Mouse (Mus musculus) spleen, adult 2 months (tissue): ENCODE results near the gene Dus2. TPM values are rescaled to one million over a fixed set of nuclear protein-coding genes. Genes with fewer than 3 reads are reported as not detected.

Source experiments
- DNase-seq, 2 experiments: peaks; one replicate each; pipeline versions ENCODE4 v3.0.0 to v3.0.0-alpha.2; 2012 to 2021; ENCODE audit warnings: low spot score in 2 of 2, low read depth in 1 of 2
- H3K27ac ChIP-seq: fragments of 200-500 bp; 2 replicates; pipeline ENCODE4 v1.5.1; 2012; ENCODE audit warnings: low read length, inconsistent platforms; ENCODE audit not compliant: insufficient read depth
- H3K27me3 ChIP-seq: fragments of 200-500 bp; 2 replicates; pipeline ENCODE4 v1.6.1; 2012; ENCODE audit warnings: mild to moderate bottlenecking, moderate library complexity, low read length, inconsistent platforms; ENCODE audit not compliant: control insufficient read depth, insufficient read depth
- H3K36me3 ChIP-seq: fragments of 200-500 bp; 2 replicates; pipeline ENCODE4 v1.6.1; 2012; ENCODE audit warnings: mild to moderate bottlenecking, low read length, inconsistent platforms; ENCODE audit not compliant: control insufficient read depth, insufficient read depth
- H3K4me1 ChIP-seq: fragments of 200-500 bp; 2 replicates; pipeline ENCODE4 v1.6.1; 2011; ENCODE audit warnings: inconsistent platforms; ENCODE audit not compliant: control insufficient read depth, insufficient read depth, insufficient read length
- H3K4me3 ChIP-seq: fragments of 200-500 bp; 2 replicates; pipeline ENCODE4 v1.5.1; 2011; ENCODE audit warnings: mild to moderate bottlenecking, inconsistent platforms; ENCODE audit not compliant: insufficient read depth, insufficient read length; ENCODE audit errors: extremely low read depth
- CTCF ChIP-seq: fragments of 200-500 bp; IDR thresholded peaks from 2 replicates; pipeline ENCODE4 v1.5.1; 2011; ENCODE audit warnings: mild to moderate bottlenecking, inconsistent platforms; ENCODE audit not compliant: insufficient read depth, insufficient read length, insufficient replicate concordance; ENCODE audit errors: extremely low read depth
- POLR2A ChIP-seq: fragments of 200-500 bp; IDR thresholded peaks from 2 replicates; pipeline ENCODE4 v1.6.1; 2011; ENCODE audit warnings: low read depth, low read length, inconsistent platforms
- WGBS: fragments of 180-500 bp; shearing (Covaris S2); methylation state at CpG from one replicate; pipeline ENCODE4 v1.1.7; 2018; 5-methylcytosine and 5-hydroxymethylcytosine counted together
- polyA plus RNA-seq: library from polyadenylated mRNA; depleted of rRNA; stranded (reverse); fragments of >200 nt; gene quantifications from 2 replicates; pipeline ENCODE4 v1.2.3, GENCODE M21; 2012

Dus2 gene
- polyA plus RNA-seq, 1 experiment: 7.1 TPM

DNA sequence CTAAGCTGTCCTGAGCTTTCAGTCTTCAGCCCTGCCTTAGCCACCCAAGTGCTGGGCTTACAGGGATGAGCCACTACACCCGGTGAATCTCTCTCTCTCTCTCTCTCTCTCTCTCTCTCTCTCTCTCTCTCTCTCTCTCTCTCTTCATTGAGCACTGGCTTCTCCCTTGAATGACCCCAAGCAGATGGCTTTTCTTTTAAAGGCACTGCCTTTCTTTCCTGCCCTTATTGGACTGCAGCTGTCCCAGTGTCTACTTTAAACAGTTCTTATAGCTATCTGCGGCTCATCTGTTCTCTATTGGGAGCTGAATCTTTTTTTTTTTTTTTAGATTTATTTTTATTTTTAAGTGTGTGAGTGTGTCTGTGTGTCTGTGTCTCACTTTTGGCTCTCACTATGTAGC is 51.9 kb downstream of the Dus2 start:
- Histone ChIP-seq H3K27ac (no peak overlapping the region), H3K4me1 (peaks cover 12% of the 10 kb centered on the region; the same call in 1 of the 2 replicates), H3K27me3 (no peaks in the 10 kb centered on the region), H3K4me3 (no peak overlapping the region), H3K36me3 (no peaks in the 10 kb centered on the region)
- WGBS: 70% methylated on average over 2 of the region's 2 CpGs
- no peak for TF ChIP-seq POLR2A
- no peak for TF ChIP-seq CTCF
- no peak for DNase-seq

DNA sequence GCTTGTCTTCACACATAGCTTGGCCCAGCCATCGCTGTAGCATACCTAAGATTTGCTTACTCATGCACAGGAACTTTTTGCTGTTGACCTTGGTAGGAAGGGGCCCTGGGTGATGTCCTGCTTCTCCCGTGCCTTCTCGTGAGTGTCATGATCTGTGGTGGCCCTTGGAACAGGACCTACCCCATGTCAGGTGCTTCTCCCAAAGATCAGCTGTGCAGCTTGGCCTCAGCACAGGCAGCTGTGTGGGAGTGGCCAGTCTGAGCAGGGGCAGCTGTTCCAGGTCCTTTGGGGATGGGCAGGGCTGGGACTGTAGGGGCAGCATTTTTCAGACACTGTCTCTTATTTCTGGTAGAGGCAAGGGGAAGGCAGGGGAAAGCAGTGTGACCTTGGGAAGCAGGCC is 53.0 kb downstream of the Dus2 start:
- WGBS: 19% methylated on average over 3 of the region's 3 CpGs
- DNase-seq: no peak
- H3K27me3 ChIP-seq: no peaks in the 10 kb centered on the region
- no peaks in the 10 kb centered on the region for H3K36me3 ChIP-seq
- TF ChIP-seq POLR2A (no peak), CTCF (no peak)
- H3K4me1 ChIP-seq: peaks cover 17% of the 10 kb centered on the region; the same call in 1 of the 2 replicates
- no peak overlapping the region for H3K4me3 ChIP-seq
- H3K27ac ChIP-seq: no peak overlapping the region

- H3K4me1 ChIP-seq: peaks cover 13% of the 10 kb centered on the region; the same call in 1 of the 2 replicates
- H3K36me3 ChIP-seq: no peaks in the 10 kb centered on the region
- TF ChIP-seq POLR2A: no peak
- TF ChIP-seq CTCF: no peak
- H3K27ac ChIP-seq: no peak overlapping the region
- H3K27me3 ChIP-seq: no peaks in the 10 kb centered on the region
- WGBS: 93% methylated on average over 11 of the region's 11 CpGs
- H3K4me3 ChIP-seq: no peak overlapping the region
- DNase-seq: no peak
These were observed 55.9 kb downstream of the Dus2 start for GRCm38 (mm10) chr8:106046872-106047559.

GRCm38 (mm10) chr8:106047854-106048630 is 56.9 kb downstream of the Dus2 start:
- TF ChIP-seq POLR2A (no peak), CTCF (no peak)
- H3K27ac ChIP-seq: peak overlapping the region; percentile 2; the same call in 1 of the 2 replicates
- H3K4me3 ChIP-seq: no peak overlapping the region
- no peaks in the 10 kb centered on the region for H3K27me3 ChIP-seq
- H3K36me3 ChIP-seq: no peaks in the 10 kb centered on the region
- 77% methylated on average over 5 of the region's 5 CpGs for WGBS
- DNase-seq: no peak
- H3K4me1 ChIP-seq: peaks cover 13% of the 10 kb centered on the region; the same call in 1 of the 2 replicates

DNA sequence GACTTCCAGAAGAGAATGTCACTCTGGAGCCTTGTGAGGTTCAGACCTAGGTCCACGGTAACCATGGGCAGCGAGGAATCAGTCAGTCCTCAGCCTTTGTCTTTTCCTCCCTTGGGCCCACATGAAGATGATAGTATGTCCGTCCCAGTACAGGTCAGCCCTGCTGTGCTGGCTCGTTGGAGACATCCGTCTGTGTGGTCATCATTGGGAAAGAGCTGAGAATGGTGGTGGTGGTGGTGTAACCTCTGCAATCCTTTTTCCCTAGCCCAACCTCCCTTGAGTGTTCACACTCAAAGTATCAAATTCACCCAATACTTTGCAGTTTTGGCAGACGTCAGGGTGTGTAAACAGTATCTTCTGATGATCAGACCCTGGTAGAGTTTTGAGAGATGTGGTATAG is 58.7 kb downstream of the Dus2 start:
- H3K27ac ChIP-seq: no peak overlapping the region
- H3K4me3 ChIP-seq: no peak overlapping the region
- WGBS: 90% methylated on average over 6 of the region's 6 CpGs
- peaks cover 17% of the 10 kb centered on the region for H3K4me1 ChIP-seq
- TF ChIP-seq CTCF (no peak), POLR2A (no peak)
- DNase-seq: no peak
- H3K27me3 ChIP-seq: no peaks in the 10 kb centered on the region
- no peaks in the 10 kb centered on the region for H3K36me3 ChIP-seq

GRCm38 (mm10) chr8:106051068-106051467 is 59.9 kb downstream of the Dus2 start:
- no peaks in the 10 kb centered on the region for H3K27me3 ChIP-seq
- TF ChIP-seq CTCF: no peak
- no peak for TF ChIP-seq POLR2A
- peak overlapping the region; percentile 55; the same call in 1 of the 2 replicates for H3K4me3 ChIP-seq
- H3K27ac ChIP-seq: peak overlapping the region; percentile 99
- DNase-seq: no peak
- peaks cover 27% of the 10 kb centered on the region for H3K4me1 ChIP-seq
- 50% methylated on average over 3 of the region's 3 CpGs for WGBS
- H3K36me3 ChIP-seq: no peaks in the 10 kb centered on the region
